Mouse (Mus musculus) heart, postnatal 0 days (tissue): Measurements from ENCODE around the gene Chmp6. TPM values are rescaled to one million over a fixed set of nuclear protein-coding genes. Genes with fewer than 3 reads are reported as not detected.

Experiments
- ATAC-seq: fragments of 200-750 bp; cut with Nextera tagmentation; 2 replicates; pipeline ENCODE4 v1.8.0; 2017; ENCODE audit warnings: low read depth, moderate number of reproducible peaks, moderate library complexity; ENCODE audit not compliant: insufficient read depth
- DNase-seq: peaks from one replicate; pipeline ENCODE4 v3.0.0-alpha.2; 2016; ENCODE audit warnings: low spot score
- H3K27ac ChIP-seq: fragments of 300-500 bp; sonication (generic); 2 replicates; pipeline ENCODE4 v1.5.1; 2014; ENCODE audit warnings: low read depth, mild to moderate bottlenecking
- H3K27me3 ChIP-seq: fragments of 300-500 bp; sonication (generic); 2 replicates; pipeline ENCODE4 v1.6.1; 2014; ENCODE audit warnings: low read length, mixed read lengths; ENCODE audit not compliant: control insufficient read depth, insufficient read depth
- H3K36me3 ChIP-seq: fragments of 300-500 bp; sonication (generic); replicated peaks from 2 replicates; pipeline ENCODE4 v1.6.1; 2014; ENCODE audit warnings: low read length, mixed read lengths; ENCODE audit not compliant: control insufficient read depth, insufficient read depth
- H3K4me1 ChIP-seq: fragments of 300-500 bp; sonication (generic); 2 replicates; pipeline ENCODE4 v1.6.1; 2014; ENCODE audit warnings: antibody characterized with exemption; ENCODE audit not compliant: control insufficient read depth, insufficient read depth
- H3K4me2 ChIP-seq: fragments of 300-500 bp; sonication (generic); 2 replicates; pipeline ENCODE4 v1.6.1; 2014; ENCODE audit warnings: low read depth, mild to moderate bottlenecking, low read length, moderate library complexity
- H3K4me3 ChIP-seq: fragments of 300-500 bp; sonication (generic); 2 replicates; pipeline ENCODE4 v1.5.1; 2014; ENCODE audit warnings: low read depth, low read length
- H3K9ac ChIP-seq: fragments of 300-500 bp; sonication (generic); replicated peaks from 2 replicates; pipeline ENCODE4 v1.6.1; 2014; ENCODE audit warnings: low read depth, low read length, mixed read lengths
- H3K9me3 ChIP-seq: fragments of 300-500 bp; sonication (generic); replicated peaks from 2 replicates; pipeline ENCODE4 v1.6.1; 2016; ENCODE audit warnings: low read length; ENCODE audit not compliant: control insufficient read depth
- CTCF ChIP-seq: IDR thresholded peaks from 2 replicates; pipeline ENCODE4 v1.5.1; 2016; ENCODE audit warnings: antibody characterized with exemption, control low read depth, low read depth
- EP300 ChIP-seq: IDR thresholded peaks from 2 replicates; pipeline ENCODE4 v1.6.1; 2016; ENCODE audit warnings: antibody characterized with exemption, low read depth
- WGBS: fragments of 180-500 bp; shearing (Covaris S2); extraction: QIAGEN DNeasy Blood & Tissue Kit; methylation state at CpG from one replicate; pipeline ENCODE4 v1.1.7; 2014; 5-methylcytosine and 5-hydroxymethylcytosine counted together
- polyA plus RNA-seq: library from polyadenylated mRNA; unstranded; fragments of >200 nt; fragmentation: Nextera tagmentation; extraction: Ambion mirVana; gene quantifications from 2 replicates; pipeline ENCODE4 v1.2.1, GENCODE M21; 2015
- total RNA-seq: library from RNA; depleted of rRNA; stranded (reverse); fragments of >200 nt; gene quantifications from 2 replicates; pipeline ENCODE4 v1.2.3, GENCODE M21; 2014; ENCODE audit warnings: low replicate concordance

Gene Chmp6
- total and polyA plus RNA-seq, 2 experiments from 2014 or later, result 57.7 to 65.2 TPM

GRCm38 (mm10) chr11:119916102-119916790 lies 3.0 kb downstream of the Chmp6 start:
- H3K27me3 ChIP-seq, result no peaks in the 10 kb centered on the region
- TF ChIP-seq EP300 (no peak), CTCF (no peak)
- no peak overlapping the region for H3K9ac ChIP-seq
- H3K4me2 ChIP-seq, result peak overlapping the region; percentile 22; the same call in 1 of the 2 replicates
- H3K4me1 ChIP-seq, result peaks cover 26% of the 10 kb centered on the region
- 0 out of 2 replicates have a peak overlapping the region, but pooled peaks have one; percentile 8 for H3K27ac ChIP-seq
- no peaks in the 10 kb centered on the region for H3K9me3 ChIP-seq
- H3K4me3 ChIP-seq, result no peak overlapping the region
- WGBS, result 65% methylated on average over 15 of the region's 15 CpGs
- ATAC-seq (peak; percentile 44), DNase-seq (peak; percentile 67)
- peaks cover 36% of the 10 kb centered on the region for H3K36me3 ChIP-seq

- TF ChIP-seq CTCF (no peak), EP300 (no peak)
- 79% methylated on average over 21 of the region's 21 CpGs for WGBS
- Histone ChIP-seq H3K27me3 (no peaks in the 10 kb centered on the region), H3K9ac (no peak overlapping the region), H3K4me3 (no peak overlapping the region), H3K27ac (no peak overlapping the region), H3K4me2 (no peak overlapping the region), H3K9me3 (no peaks in the 10 kb centered on the region), H3K36me3 (peaks cover 36% of the 10 kb centered on the region), H3K4me1 (peaks cover 26% of the 10 kb centered on the region)
- DNase-seq, result no peak
- no peak for ATAC-seq
Measured at GRCm38 (mm10) chr11:119916834-119917469, 3.7 kb downstream of the Chmp6 start.

- Histone ChIP-seq H3K27me3 (no peaks in the 10 kb centered on the region), H3K4me1 (peaks cover 20% of the 10 kb centered on the region), H3K9ac (no peak overlapping the region), H3K4me2 (no peak overlapping the region), H3K36me3 (peaks cover 36% of the 10 kb centered on the region), H3K27ac (no peak overlapping the region), H3K9me3 (no peaks in the 10 kb centered on the region), H3K4me3 (no peak overlapping the region)
- DNase-seq, result no peak
- ATAC-seq, result no peak
- WGBS, result 83% methylated on average over 7 of the region's 7 CpGs
- TF ChIP-seq CTCF (no peak), EP300 (no peak)
Measured at GRCm38 (mm10) chr11:119918521-119918920, 5.3 kb downstream of the Chmp6 start.

- WGBS, result 91% methylated on average over 4 of the region's 4 CpGs
- Histone ChIP-seq H3K4me3 (no peak overlapping the region), H3K27me3 (no peaks in the 10 kb centered on the region), H3K27ac (no peak overlapping the region), H3K4me1 (peaks cover 17% of the 10 kb centered on the region), H3K9ac (no peak overlapping the region), H3K4me2 (no peak overlapping the region), H3K36me3 (peaks cover 36% of the 10 kb centered on the region), H3K9me3 (no peaks in the 10 kb centered on the region)
- no peak for TF ChIP-seq EP300
- TF ChIP-seq CTCF, result no peak
- ATAC-seq (no peak), DNase-seq (no peak)
Measured at GRCm38 (mm10) chr11:119919432-119919831, 6.2 kb downstream of the Chmp6 start.

- Histone ChIP-seq H3K4me1 (peaks cover 13% of the 10 kb centered on the region; the same call in 1 of the 2 replicates), H3K4me3 (no peak overlapping the region), H3K9ac (no peak overlapping the region), H3K27me3 (no peaks in the 10 kb centered on the region), H3K27ac (no peak overlapping the region), H3K36me3 (peaks cover 36% of the 10 kb centered on the region), H3K4me2 (no peak overlapping the region), H3K9me3 (no peaks in the 10 kb centered on the region)
- 67% methylated on average over 8 of the region's 8 CpGs for WGBS
- DNase-seq (peak; percentile 52), ATAC-seq (no peak; the same call in 1 of the 2 replicates)
- no peak for TF ChIP-seq EP300
- peak; percentile 78 for TF ChIP-seq CTCF
Measured at GRCm38 (mm10) chr11:119919897-119920296, 6.7 kb downstream of the Chmp6 start.
